Mouse (Mus musculus) stomach, postnatal 0 days (tissue): ENCODE data around the gene Gabrb1.

Experiments
- CTCF ChIP-seq: IDR thresholded peaks from 2 replicates; pipeline ENCODE4 v1.5.1; 2016; ENCODE audit warnings: antibody characterized with exemption, low read depth, mild to moderate bottlenecking, moderate library complexity
- EP300 ChIP-seq: optimal IDR thresholded peaks from 2 replicates; pipeline ENCODE3; 2016; ENCODE audit warnings: antibody characterized with exemption

- TF ChIP-seq CTCF: no peak
- no peak for TF ChIP-seq EP300
Observed at GRCm38 (mm10) chr5:71917206-71917605, 259.3 kb downstream of the Gabrb1 start.
